Comparison of ENCODE assay signal across 17 mouse cellular contexts in the genomic region with DNA sequence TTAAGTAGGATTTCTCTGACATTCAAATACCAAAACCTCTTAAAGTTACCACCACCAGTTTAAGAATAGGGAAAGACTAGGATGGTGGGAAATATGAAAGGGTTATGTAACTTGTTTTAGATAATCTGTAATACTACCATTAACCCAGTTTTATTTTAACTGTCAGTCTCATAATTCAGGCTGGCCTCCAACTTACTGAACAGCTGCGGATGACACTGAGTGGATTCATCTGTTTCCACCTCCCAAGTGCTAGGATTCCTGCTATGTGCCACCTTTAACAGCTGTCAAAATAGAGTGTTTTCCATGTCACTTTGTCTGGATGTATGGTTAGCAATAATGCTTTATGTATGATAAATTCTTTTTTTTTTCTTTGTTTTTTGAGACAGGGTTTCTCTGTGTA. TPM values are rescaled to one million over a fixed set of nuclear protein-coding genes. Genes with fewer than 3 reads are reported as not detected.
"Had no signal": no experiment of that assay in that cellular context is flagged by ENCODE, and none has a peak within 500 bp of the region (broad histone marks: within the 10 kb centered on the region; RNA-seq: fewer than 3 reads in every experiment).

No protein-coding gene starts in this region.

- DNase-seq: retina, postnatal 1 day; right cerebral cortex, adult 18-20 months; right cerebral cortex, postnatal 14 days; right cerebral cortex, postnatal 25 days; right cerebral cortex, postnatal 4 days; spleen, adult 18-20 months; thymus, adult 18-20 months; thymus, adult 2 months; thymus, postnatal 14 days; thymus, postnatal 25 days; thymus, postnatal 36 days; thymus, postnatal 4 days had no signal

- H3K9me3 ChIP-seq: neural tube, embryonic 15.5 days; stomach, embryonic 15.5 days had no signal

- H3K27me3 ChIP-seq: neural tube, embryonic 15.5 days; stomach, embryonic 15.5 days had no signal

- H3K9ac ChIP-seq: neural tube, embryonic 15.5 days; stomach, embryonic 15.5 days had no signal

- H3K4me2 ChIP-seq: neural tube, embryonic 15.5 days; stomach, embryonic 15.5 days had no signal

- H3K4me3 ChIP-seq: neural tube, embryonic 15.5 days; stomach, embryonic 15.5 days had no signal

- H3K4me1 ChIP-seq: neural tube, embryonic 15.5 days; stomach, embryonic 15.5 days had no signal

- H3K27ac ChIP-seq: neural tube, embryonic 15.5 days; stomach, embryonic 15.5 days; stomach, postnatal 0 days had no signal

RNA-seq across cellular contexts. Expression of gene Dnah12, which starts 32.8 kb away (rescaled TPM):
- polyA plus RNA-seq: small intestine, adult 2 months; stomach, embryonic 14.5 days had no signal
